Mouse (Mus musculus) inflammation-experienced regulatory T-cells, adult 6 months (primary cell): ENCODE data around the gene Nfya. TPM values are rescaled to one million over a fixed set of nuclear protein-coding genes. Genes with fewer than 3 reads are reported as not detected.

Source experiments
- ATAC-seq: one replicate; pipeline ENCODE4 v1.8.0; 2017
- polyA plus RNA-seq, 3 experiments: library from polyadenylated mRNA; unstranded; fragments of 100-300 nt; shearing (Covaris generic); gene quantifications; one replicate each; pipeline ENCODE4 v1.2.1; 2017

Gene Nfya
- polyA plus RNA-seq, 3 experiments from 2014 or later, result 9.9 to 12.1 (median 11.2) TPM

GRCm38 (mm10) chr17:48341947-48342346 lies 67.8 kb downstream of the Nfya start:
- no peak for ATAC-seq

- ATAC-seq, result no peak
These were observed 69.4 kb downstream of the Nfya start for GRCm38 (mm10) chr17:48340267-48340666.

Other genes with a start within 250 kb of the Nfya start
- under 1 TPM in 1 of 3 experiments, not detected in 2; 0.36 TPM for gene A530064D06Rik, start 242.6 kb downstream of the Nfya start, polyA plus RNA-seq
- gene Trem1, start 177.1 kb downstream of the Nfya start, polyA plus RNA-seq, result not detected
- not detected for gene Trem3, start 162.1 kb downstream of the Nfya start, polyA plus RNA-seq
- gene Treml4, start 145.6 kb downstream of the Nfya start, polyA plus RNA-seq, result 1 to 10 TPM in 1 of 3 experiments, under 1 TPM in 1, not detected in 1; 0.55 to 1.3 TPM
- 10 to 100 TPM in 2 of 3 experiments, under 1 TPM in 1; 0.69 to 12.3 (median 11.3) TPM for gene Treml2, start 110.4 kb downstream of the Nfya start, polyA plus RNA-seq
- 1 to 10 TPM in 2 of 3 experiments, not detected in 1; 2.8 to 5.6 TPM for gene B430306N03Rik, start 93.8 kb downstream of the Nfya start, polyA plus RNA-seq
- gene Trem2, start 63.5 kb downstream of the Nfya start, polyA plus RNA-seq, result not detected
- not detected for gene Treml1, start 50.0 kb downstream of the Nfya start, polyA plus RNA-seq
- gene Oard1, start 108 bp upstream of the Nfya start, polyA plus RNA-seq, result 100 to 1,000 TPM in 1 of 3 experiments, 10 to 100 TPM in 2; 85.8 to 107 (median 94.9) TPM
- 1 to 10 TPM; 1.8 to 5.7 (median 2.2) TPM for gene Apobec2, start 23.0 kb upstream of the Nfya start, polyA plus RNA-seq
- gene Tspo2, start 41.6 kb upstream of the Nfya start, polyA plus RNA-seq, result not detected
- 10 to 100 TPM; 16.0 to 23.9 (median 16.7) TPM for gene Unc5cl, start 45.0 kb upstream of the Nfya start, polyA plus RNA-seq